Mouse (Mus musculus): ENCODE results near the gene Lefty1. TPM values are rescaled to one million over a fixed set of nuclear protein-coding genes. Genes with fewer than 3 reads are reported as not detected.

Gene Lefty1
- polyA plus RNA-seq, 1 experiment: 2.6 TPM

DNA sequence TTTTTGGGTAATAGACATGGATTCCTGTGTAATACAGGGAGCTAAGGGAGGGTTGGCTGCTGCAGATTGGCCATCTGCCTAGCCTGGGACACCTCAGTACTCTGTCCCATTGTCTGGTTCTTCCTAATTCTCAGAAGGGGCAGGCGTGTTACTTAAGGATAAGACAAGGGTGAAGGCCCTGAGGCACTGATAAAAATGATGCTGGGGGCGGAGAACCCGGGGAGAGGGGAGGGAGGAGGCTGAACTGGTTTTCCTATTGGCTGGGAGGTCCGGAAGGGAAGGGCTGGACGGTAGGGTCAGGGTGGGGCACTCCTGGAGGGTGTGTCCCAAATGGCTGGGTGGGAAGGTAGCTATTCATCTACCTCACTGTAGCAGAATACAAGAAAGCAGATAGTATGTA, 31.9 kb upstream of the Lefty1 start:
- H3K27ac ChIP-seq (ENCODE audit: control insufficient read depth, insufficient read depth, low read depth, low read length, poor library complexity): no peak overlapping the region
- no peaks in the 10 kb centered on the region; the same call in 1 of the 2 replicates for H3K4me1 ChIP-seq (ENCODE audit: control insufficient read depth, insufficient read depth, low read length)
- WGBS: 43% methylated on average over 5 of the region's 5 CpGs
- no peak overlapping the region for H3K4me3 ChIP-seq (replicated peaks; ENCODE audit: control insufficient read depth, low read depth, low read length)
- TF ChIP-seq CTCF (IDR thresholded peaks at IDR 0.05; ENCODE audit: control insufficient read depth, insufficient read depth, low read length) (no peak), POLR2A (IDR thresholded peaks at IDR 0.05; ENCODE audit: borderline replicate concordance, control insufficient read depth, low read depth, low read length) (no peak)

DNA sequence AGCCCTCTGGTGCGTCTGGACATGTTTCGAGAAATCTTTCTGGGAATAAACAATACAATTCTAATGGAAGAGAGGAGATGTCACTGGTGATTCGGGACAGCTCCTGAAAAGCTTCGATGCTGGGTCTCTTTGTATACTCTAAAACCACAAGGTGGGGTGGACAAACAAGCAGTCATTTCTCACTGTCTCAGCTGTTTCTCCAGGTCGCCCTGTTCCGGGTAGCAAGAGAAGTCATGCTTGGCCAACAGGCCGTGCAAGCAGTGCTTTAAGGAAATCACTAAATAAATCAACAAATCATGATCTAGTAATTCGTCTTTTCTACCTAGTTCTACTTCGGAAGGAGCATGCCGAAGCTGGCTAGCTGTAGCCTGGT, 31.2 kb upstream of the Lefty1 start:
- Histone ChIP-seq H3K4me3 (replicated peaks; ENCODE audit: control insufficient read depth, low read depth, low read length) (peak overlapping the region; percentile 98), H3K4me1 (ENCODE audit: control insufficient read depth, insufficient read depth, low read length) (no peaks in the 10 kb centered on the region; the same call in 1 of the 2 replicates)
- 21% methylated on average over 10 of the region's 10 CpGs for WGBS

GRCm38 (mm10) chr1:180904039-180904814, 30.6 kb upstream of the Lefty1 start, which contains the start of gene Pycr2:
Pycr2 (plus strand) TSS chr1:180904293.
- Histone ChIP-seq H3K4me3 (replicated peaks; ENCODE audit: control insufficient read depth, low read depth, low read length) (peak within 1 kb of the TSS; percentile 98), H3K27ac (ENCODE audit: control insufficient read depth, insufficient read depth, low read depth, low read length, poor library complexity) (peak within 1 kb of the TSS; percentile 68), H3K4me1 (ENCODE audit: control insufficient read depth, insufficient read depth, low read length) (no peaks in the 10 kb centered on the region; the same call in 1 of the 2 replicates)
- WGBS: under 1% methylated on average over 52 of the region's 52 CpGs
- TF ChIP-seq POLR2A (IDR thresholded peaks at IDR 0.05; ENCODE audit: borderline replicate concordance, control insufficient read depth, low read depth, low read length) (peak; percentile 91; the same call in 1 of the 2 replicates), CTCF (IDR thresholded peaks at IDR 0.05; ENCODE audit: control insufficient read depth, insufficient read depth, low read length) (no peak)

More for the DNA sequence above, 31.2 kb upstream of the Lefty1 start:
- peak overlapping the region; percentile 54 for H3K27ac ChIP-seq (ENCODE audit: control insufficient read depth, insufficient read depth, low read depth, low read length, poor library complexity)
- TF ChIP-seq CTCF (IDR thresholded peaks at IDR 0.05; ENCODE audit: control insufficient read depth, insufficient read depth, low read length): no peak
- no peak for TF ChIP-seq POLR2A (IDR thresholded peaks at IDR 0.05; ENCODE audit: borderline replicate concordance, control insufficient read depth, low read depth, low read length)

- Histone ChIP-seq H3K4me3 (replicated peaks; ENCODE audit: control insufficient read depth, low read depth, low read length) (peak overlapping the region; percentile 98), H3K4me1 (ENCODE audit: control insufficient read depth, insufficient read depth, low read length) (no peaks in the 10 kb centered on the region; the same call in 1 of the 2 replicates), H3K27ac (ENCODE audit: control insufficient read depth, insufficient read depth, low read depth, low read length, poor library complexity) (peak overlapping the region; percentile 68)
- under 1% methylated on average over 5 of the region's 5 CpGs for WGBS
- TF ChIP-seq CTCF (IDR thresholded peaks at IDR 0.05; ENCODE audit: control insufficient read depth, insufficient read depth, low read length) (no peak), POLR2A (IDR thresholded peaks at IDR 0.05; ENCODE audit: borderline replicate concordance, control insufficient read depth, low read depth, low read length) (no peak)
Measured at GRCm38 (mm10) chr1:180904815-180905080, 30.1 kb upstream of the Lefty1 start.

- 76% methylated on average over 6 of the region's 6 CpGs for WGBS
- no peak for TF ChIP-seq POLR2A (IDR thresholded peaks at IDR 0.05; ENCODE audit: borderline replicate concordance, control insufficient read depth, low read depth, low read length)
- TF ChIP-seq CTCF (IDR thresholded peaks at IDR 0.05; ENCODE audit: control insufficient read depth, insufficient read depth, low read length): no peak
- peak overlapping the region; percentile 38 for H3K4me3 ChIP-seq (replicated peaks; ENCODE audit: control insufficient read depth, low read depth, low read length)
- H3K4me1 ChIP-seq (ENCODE audit: control insufficient read depth, insufficient read depth, low read length): no peaks in the 10 kb centered on the region; the same call in 1 of the 2 replicates
- no peak overlapping the region for H3K27ac ChIP-seq (ENCODE audit: control insufficient read depth, insufficient read depth, low read depth, low read length, poor library complexity)
Measured at GRCm38 (mm10) chr1:180905307-180905706, 29.5 kb upstream of the Lefty1 start.

DNA sequence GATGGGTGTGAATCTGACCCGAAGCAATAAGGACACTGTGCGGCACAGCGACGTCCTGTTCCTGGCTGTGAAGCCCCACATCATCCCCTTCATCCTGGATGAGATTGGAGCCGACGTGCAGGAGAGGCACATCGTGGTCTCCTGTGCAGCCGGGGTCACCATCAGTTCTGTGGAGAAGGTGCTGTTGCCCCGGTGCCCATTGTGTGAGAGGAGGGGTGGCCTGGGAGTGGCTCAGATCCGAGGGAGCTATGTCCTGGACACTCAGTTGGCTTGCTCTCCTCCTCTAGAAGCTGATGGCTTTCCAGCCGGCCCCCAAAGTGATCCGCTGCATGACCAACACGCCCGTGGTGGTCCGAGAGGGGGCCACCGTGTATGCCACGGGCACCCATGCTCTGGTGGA, 28.9 kb upstream of the Lefty1 start:
- H3K4me1 ChIP-seq (ENCODE audit: control insufficient read depth, insufficient read depth, low read length): no peaks in the 10 kb centered on the region; the same call in 1 of the 2 replicates
- H3K4me3 ChIP-seq (replicated peaks; ENCODE audit: control insufficient read depth, low read depth, low read length): peak overlapping the region; percentile 14
- H3K27ac ChIP-seq (ENCODE audit: control insufficient read depth, insufficient read depth, low read depth, low read length, poor library complexity): no peak overlapping the region
- 93% methylated on average over 17 of the region's 17 CpGs for WGBS
- no peak for TF ChIP-seq POLR2A (IDR thresholded peaks at IDR 0.05; ENCODE audit: borderline replicate concordance, control insufficient read depth, low read depth, low read length)
- no peak for TF ChIP-seq CTCF (IDR thresholded peaks at IDR 0.05; ENCODE audit: control insufficient read depth, insufficient read depth, low read length)

- H3K27ac ChIP-seq (ENCODE audit: control insufficient read depth, insufficient read depth, low read depth, low read length, poor library complexity): no peak overlapping the region
- TF ChIP-seq POLR2A (IDR thresholded peaks at IDR 0.05; ENCODE audit: borderline replicate concordance, control insufficient read depth, low read depth, low read length) (no peak), CTCF (IDR thresholded peaks at IDR 0.05; ENCODE audit: control insufficient read depth, insufficient read depth, low read length) (no peak)
- H3K4me3 ChIP-seq (replicated peaks; ENCODE audit: control insufficient read depth, low read depth, low read length): peak overlapping the region; percentile 0
- WGBS: 84% methylated on average over 24 of the region's 24 CpGs
- no peaks in the 10 kb centered on the region; the same call in 1 of the 2 replicates for H3K4me1 ChIP-seq (ENCODE audit: control insufficient read depth, insufficient read depth, low read length)
Measured at GRCm38 (mm10) chr1:180906461-180907147, 28.2 kb upstream of the Lefty1 start.

GRCm38 (mm10) chr1:180911138-180911537, 23.7 kb upstream of the Lefty1 start:
- TF ChIP-seq POLR2A (IDR thresholded peaks at IDR 0.05; ENCODE audit: borderline replicate concordance, control insufficient read depth, low read depth, low read length): no peak
- no peak for TF ChIP-seq CTCF (IDR thresholded peaks at IDR 0.05; ENCODE audit: control insufficient read depth, insufficient read depth, low read length)
- no peak overlapping the region for H3K4me3 ChIP-seq (replicated peaks; ENCODE audit: control insufficient read depth, low read depth, low read length)
- WGBS: 51% methylated on average over 8 of the region's 8 CpGs
- H3K27ac ChIP-seq (ENCODE audit: control insufficient read depth, insufficient read depth, low read depth, low read length, poor library complexity): no peak overlapping the region
- peaks cover 2% of the 10 kb centered on the region for H3K4me1 ChIP-seq (ENCODE audit: control insufficient read depth, insufficient read depth, low read length)

Measured in bone marrow, adult 2 months (tissue).